Mouse (Mus musculus): ENCODE results near the gene Commd1. TPM values are rescaled to one million over a fixed set of nuclear protein-coding genes. Genes with fewer than 3 reads are reported as not detected.

The Commd1 gene
- polyA plus RNA-seq, 1 experiment from 2014 or later: 366 TPM

GRCm38 (mm10) chr11:23008824-23009200, 26.6 kb upstream of the Commd1 start:
- no peaks in the 10 kb centered on the region for H3K27me3 ChIP-seq
- peaks cover 7% of the 10 kb centered on the region for H3K36me3 ChIP-seq
- ATAC-seq (ENCODE audit: insufficient number of reproducible peaks, insufficient read depth, low FRiP score, low TSS enrichment): no peak
- H3K4me2 ChIP-seq (replicated peaks): peak overlapping the region; percentile 73
- no peak overlapping the region for H3K27ac ChIP-seq
- peak overlapping the region; percentile 66; the same call in 1 of the 2 replicates for H3K9ac ChIP-seq
- H3K4me1 ChIP-seq: no peaks in the 10 kb centered on the region
- WGBS: 43% methylated on average over 4 of the region's 4 CpGs
- H3K9me3 ChIP-seq: no peaks in the 10 kb centered on the region
- H3K4me3 ChIP-seq: peak overlapping the region; percentile 58

GRCm38 (mm10) chr11:23008181-23008823, 26.1 kb upstream of the Commd1 start:
- no peaks in the 10 kb centered on the region for H3K9me3 ChIP-seq
- H3K27ac ChIP-seq: peak overlapping the region; percentile 89
- ATAC-seq (ENCODE audit: insufficient number of reproducible peaks, insufficient read depth, low FRiP score, low TSS enrichment): peak; percentile 94
- H3K36me3 ChIP-seq: peaks cover 10% of the 10 kb centered on the region
- peak overlapping the region; percentile 66 for H3K9ac ChIP-seq
- H3K4me2 ChIP-seq (replicated peaks): peak overlapping the region; percentile 73
- H3K27me3 ChIP-seq: no peaks in the 10 kb centered on the region
- H3K4me1 ChIP-seq: no peaks in the 10 kb centered on the region
- peak overlapping the region; percentile 58 for H3K4me3 ChIP-seq
- under 1% methylated on average over 40 of the region's 40 CpGs for WGBS

- peak within 1 kb of the TSS; percentile 58 for H3K4me3 ChIP-seq
- peak; percentile 89 for ATAC-seq (ENCODE audit: insufficient number of reproducible peaks, insufficient read depth, low FRiP score, low TSS enrichment)
- H3K27ac ChIP-seq: peak within 1 kb of the TSS; percentile 89
- no peaks in the 10 kb centered on the region for H3K4me1 ChIP-seq
- peaks cover 15% of the 10 kb centered on the region for H3K36me3 ChIP-seq
- peak within 1 kb of the TSS; percentile 73 for H3K4me2 ChIP-seq (replicated peaks)
- 1% methylated on average over 22 of the region's 22 CpGs for WGBS
- H3K9me3 ChIP-seq: no peaks in the 10 kb centered on the region
- no peaks in the 10 kb centered on the region for H3K27me3 ChIP-seq
- H3K9ac ChIP-seq: peak within 1 kb of the TSS; percentile 66
These were observed 25.4 kb upstream of the Commd1 start, which contains the start of gene Fam161a for GRCm38 (mm10) chr11:23007481-23008180. Gene Fam161a (plus strand): TSS chr11:23007531.

DNA sequence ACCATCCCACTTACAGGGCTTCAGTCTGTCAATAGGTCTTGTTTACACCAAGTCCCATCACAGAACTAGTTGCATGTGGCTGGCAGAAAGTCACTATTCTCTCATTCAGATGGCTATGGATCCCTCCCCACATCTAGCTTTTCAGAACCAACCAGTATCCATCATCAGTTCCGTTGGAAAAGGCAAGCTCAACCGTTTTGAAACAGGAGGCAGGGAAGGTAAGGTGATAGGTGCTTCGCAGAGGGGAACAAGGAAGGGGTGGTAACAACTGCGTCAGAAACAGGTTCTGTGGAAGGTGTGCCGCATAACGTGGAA, 24.9 kb upstream of the Commd1 start:
- H3K27me3 ChIP-seq: no peaks in the 10 kb centered on the region
- 4% methylated on average over 6 of the region's 6 CpGs for WGBS
- peak overlapping the region; percentile 70 for H3K27ac ChIP-seq
- no peak overlapping the region for H3K9ac ChIP-seq
- H3K4me3 ChIP-seq: peak overlapping the region; percentile 58
- peak overlapping the region; percentile 73 for H3K4me2 ChIP-seq (replicated peaks)
- H3K9me3 ChIP-seq: no peaks in the 10 kb centered on the region
- H3K36me3 ChIP-seq: peaks cover 20% of the 10 kb centered on the region
- H3K4me1 ChIP-seq: no peaks in the 10 kb centered on the region
- peak; percentile 61; the same call in 1 of the 2 replicates for ATAC-seq (ENCODE audit: insufficient number of reproducible peaks, insufficient read depth, low FRiP score, low TSS enrichment)

- H3K9ac ChIP-seq: no peak overlapping the region
- no peaks in the 10 kb centered on the region for H3K27me3 ChIP-seq
- H3K27ac ChIP-seq: no peak overlapping the region
- no peaks in the 10 kb centered on the region for H3K9me3 ChIP-seq
- H3K4me3 ChIP-seq: no peak overlapping the region
- no peak overlapping the region for H3K4me2 ChIP-seq (replicated peaks)
- H3K4me1 ChIP-seq: no peaks in the 10 kb centered on the region
- WGBS: 95% methylated on average over 1 of the region's 1 CpGs
- ATAC-seq (ENCODE audit: insufficient number of reproducible peaks, insufficient read depth, low FRiP score, low TSS enrichment): no peak
- peaks cover 36% of the 10 kb centered on the region for H3K36me3 ChIP-seq
These were observed 23.1 kb upstream of the Commd1 start for GRCm38 (mm10) chr11:23005276-23005675.

DNA sequence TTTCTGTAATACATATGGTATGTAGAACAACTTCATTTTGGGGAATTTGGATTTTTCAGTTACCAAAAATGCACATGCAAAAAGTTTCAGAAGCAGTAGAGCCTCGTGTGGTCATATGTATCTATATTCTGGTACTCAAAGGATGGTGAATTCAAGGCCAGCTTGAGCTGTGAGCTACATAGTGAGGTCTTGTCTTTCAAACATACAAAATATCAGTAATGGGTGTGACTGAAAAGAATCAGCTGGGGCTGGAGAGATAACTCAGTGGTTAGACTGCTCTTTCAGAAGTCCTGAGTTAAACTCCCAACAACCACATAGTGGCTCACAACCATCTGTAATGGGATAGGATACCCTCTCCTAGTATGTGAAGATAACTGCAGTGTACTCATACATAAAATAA, 16.1 kb upstream of the Commd1 start:
- H3K9me3 ChIP-seq: no peaks in the 10 kb centered on the region
- H3K27me3 ChIP-seq: no peaks in the 10 kb centered on the region
- WGBS: 73% methylated on average over 1 of the region's 1 CpGs
- H3K27ac ChIP-seq: no peak overlapping the region
- H3K4me2 ChIP-seq (replicated peaks): no peak overlapping the region
- no peaks in the 10 kb centered on the region for H3K4me1 ChIP-seq
- H3K4me3 ChIP-seq: no peak overlapping the region
- H3K9ac ChIP-seq: no peak overlapping the region
- ATAC-seq (ENCODE audit: insufficient number of reproducible peaks, insufficient read depth, low FRiP score, low TSS enrichment): no peak
- H3K36me3 ChIP-seq: peaks cover 80% of the 10 kb centered on the region

- H3K4me1 ChIP-seq: peaks cover 11% of the 10 kb centered on the region
- H3K9ac ChIP-seq: no peak overlapping the region
- H3K4me3 ChIP-seq: no peak overlapping the region
- H3K27me3 ChIP-seq: no peaks in the 10 kb centered on the region
- H3K27ac ChIP-seq: no peak overlapping the region
- no peak overlapping the region for H3K4me2 ChIP-seq (replicated peaks)
- peaks cover 56% of the 10 kb centered on the region for H3K36me3 ChIP-seq
- no peak for ATAC-seq (ENCODE audit: insufficient number of reproducible peaks, insufficient read depth, low FRiP score, low TSS enrichment)
- no peaks in the 10 kb centered on the region for H3K9me3 ChIP-seq
- 93% methylated on average over 4 of the region's 4 CpGs for WGBS
These were observed 13.3 kb upstream of the Commd1 start for GRCm38 (mm10) chr11:22995461-22995860.

GRCm38 (mm10) chr11:22994271-22994670, 12.1 kb upstream of the Commd1 start:
- H3K36me3 ChIP-seq: peaks cover 44% of the 10 kb centered on the region
- peaks cover 11% of the 10 kb centered on the region for H3K4me1 ChIP-seq
- no peaks in the 10 kb centered on the region for H3K9me3 ChIP-seq
- no peaks in the 10 kb centered on the region for H3K27me3 ChIP-seq
- H3K4me2 ChIP-seq (replicated peaks): no peak overlapping the region
- no peak overlapping the region for H3K9ac ChIP-seq
- 91% methylated on average over 2 of the region's 2 CpGs for WGBS
- no peak overlapping the region for H3K27ac ChIP-seq
- no peak overlapping the region for H3K4me3 ChIP-seq
- ATAC-seq (ENCODE audit: insufficient number of reproducible peaks, insufficient read depth, low FRiP score, low TSS enrichment): no peak

DNA sequence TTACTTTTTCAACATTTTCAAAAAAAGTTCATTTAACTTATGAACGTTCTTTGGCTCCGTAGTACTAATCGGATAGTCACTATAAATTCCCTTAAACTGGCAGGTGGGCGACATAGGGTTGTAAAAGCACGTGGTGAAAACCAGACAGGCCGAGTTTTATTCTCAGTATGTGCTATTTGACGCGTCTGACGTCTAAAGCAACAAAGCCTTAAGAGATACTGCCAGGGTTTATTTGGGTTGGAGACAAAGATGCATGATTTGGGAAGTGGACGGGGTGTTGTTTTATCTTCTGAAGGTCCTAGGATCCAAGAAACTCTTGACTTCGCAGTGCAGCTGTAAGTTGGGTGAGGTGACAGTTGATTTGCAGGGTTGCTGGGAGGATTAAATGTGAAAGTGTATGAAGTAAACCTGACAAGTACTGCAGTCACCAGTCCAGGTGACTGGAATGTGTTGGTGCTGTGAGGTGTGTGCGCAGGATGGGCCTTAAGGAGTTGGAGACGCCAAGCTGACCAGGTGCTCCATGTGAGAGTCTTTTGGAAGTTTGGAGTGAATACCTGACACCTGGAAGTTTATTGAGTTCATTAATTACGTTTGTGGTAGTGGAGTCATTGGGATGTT, 9.1 kb upstream of the Commd1 start:
- H3K27me3 ChIP-seq: no peaks in the 10 kb centered on the region
- peak overlapping the region; percentile 97 for H3K4me2 ChIP-seq (replicated peaks)
- ATAC-seq (ENCODE audit: insufficient number of reproducible peaks, insufficient read depth, low FRiP score, low TSS enrichment): no peak
- H3K9me3 ChIP-seq: no peaks in the 10 kb centered on the region
- H3K4me3 ChIP-seq: peak overlapping the region; percentile 95
- H3K4me1 ChIP-seq: peaks cover 11% of the 10 kb centered on the region
- H3K9ac ChIP-seq: peak overlapping the region; percentile 84
- 10% methylated on average over 14 of the region's 14 CpGs for WGBS
- H3K36me3 ChIP-seq: peaks cover 22% of the 10 kb centered on the region
- H3K27ac ChIP-seq: no peak overlapping the region

DNA sequence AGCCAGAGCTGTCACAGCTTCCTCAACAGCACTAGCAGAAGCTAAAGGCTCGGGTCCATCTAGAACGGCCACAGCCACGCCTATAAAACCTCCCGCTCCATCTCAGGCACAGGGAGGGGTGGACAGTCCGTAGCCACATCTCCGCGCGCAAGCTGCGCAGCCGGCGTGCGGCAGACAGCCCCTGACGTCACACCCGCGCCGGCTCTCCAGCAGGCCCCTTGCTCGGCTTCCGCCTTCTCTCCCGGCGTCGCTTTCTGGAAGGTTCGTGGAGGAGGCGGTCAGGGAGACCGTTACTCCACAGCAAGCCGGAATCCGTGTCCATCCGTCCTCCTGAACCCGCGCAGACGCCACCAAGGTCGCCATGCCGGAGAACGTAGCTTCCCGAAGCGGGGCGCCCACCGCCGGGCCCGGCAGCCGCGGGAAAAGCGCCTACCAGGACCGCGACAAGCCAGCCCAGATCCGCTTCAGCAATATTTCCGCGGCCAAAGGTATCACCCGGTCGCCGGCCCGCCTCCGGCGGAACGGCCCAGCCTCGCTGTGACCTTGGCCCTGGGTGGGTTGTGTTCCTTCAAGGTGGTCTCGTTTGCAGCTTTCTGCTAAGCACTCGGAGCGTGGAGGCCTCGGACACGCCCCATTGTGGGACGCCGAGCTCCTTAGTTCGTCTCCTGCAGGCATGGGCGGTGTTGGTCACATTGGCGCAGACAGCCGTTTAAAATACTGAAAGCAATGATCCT, 8.4 kb upstream of the Commd1 start, which contains the start of gene Cct4:
Gene Cct4 (plus strand): TSS at position 127 of the 734 bp plus-strand sequence.
- peak within 1 kb of the TSS; percentile 84 for H3K9ac ChIP-seq
- ATAC-seq (ENCODE audit: insufficient number of reproducible peaks, insufficient read depth, low FRiP score, low TSS enrichment): peak; percentile 94
- peaks cover 17% of the 10 kb centered on the region for H3K36me3 ChIP-seq
- under 1% methylated on average over 66 of the region's 66 CpGs for WGBS
- no peaks in the 10 kb centered on the region for H3K27me3 ChIP-seq
- H3K9me3 ChIP-seq: no peaks in the 10 kb centered on the region
- peak within 1 kb of the TSS; percentile 96 for H3K27ac ChIP-seq
- peak within 1 kb of the TSS; percentile 97 for H3K4me2 ChIP-seq (replicated peaks)
- peak within 1 kb of the TSS; percentile 95 for H3K4me3 ChIP-seq
- H3K4me1 ChIP-seq: peaks cover 11% of the 10 kb centered on the region

DNA sequence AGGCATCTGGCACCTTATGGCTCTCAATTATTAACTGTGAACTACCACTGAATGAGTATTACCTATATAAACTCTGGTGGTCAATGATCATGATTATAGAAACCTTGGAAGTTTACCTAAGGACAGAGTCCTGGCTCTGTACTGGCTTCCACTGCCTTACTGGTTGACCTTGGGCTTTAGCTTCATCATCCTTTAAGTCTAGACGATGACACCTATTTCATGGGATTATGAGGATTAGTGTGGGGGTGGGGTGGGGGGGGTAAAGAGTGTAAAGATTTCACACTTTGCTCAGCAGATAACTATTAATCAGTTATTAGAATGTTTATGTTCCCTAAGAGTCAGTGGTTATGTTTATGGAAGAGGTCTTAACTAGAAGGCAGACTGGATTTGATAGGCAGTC, 7.6 kb upstream of the Commd1 start:
- H3K4me3 ChIP-seq: peak overlapping the region; percentile 95
- 48% methylated on average over 1 of the region's 1 CpGs for WGBS
- peaks cover 9% of the 10 kb centered on the region for H3K36me3 ChIP-seq
- peak overlapping the region; percentile 84; the same call in 1 of the 2 replicates for H3K9ac ChIP-seq
- peaks cover 11% of the 10 kb centered on the region for H3K4me1 ChIP-seq
- no peak for ATAC-seq (ENCODE audit: insufficient number of reproducible peaks, insufficient read depth, low FRiP score, low TSS enrichment)
- no peaks in the 10 kb centered on the region for H3K9me3 ChIP-seq
- H3K27ac ChIP-seq: peak overlapping the region; percentile 96; the same call in 1 of the 2 replicates
- no peaks in the 10 kb centered on the region for H3K27me3 ChIP-seq
- H3K4me2 ChIP-seq (replicated peaks): peak overlapping the region; percentile 97
